Mouse (Mus musculus) cerebellum, adult (tissue): ENCODE data around the gene Gm11032.
"Not testable (repeated sequence)": the region's sequence is repeated elsewhere in the genome, so short reads cannot be mapped to it uniquely, and the experiment has no call there.

ENCODE experiments used
- ATAC-seq: cut with Nextera tagmentation; 2 replicates; pipeline ENCODE4 v1.9.2; 2017; ENCODE audit warnings: mild to moderate bottlenecking, moderate library complexity, mixed read lengths; ENCODE audit not compliant: insufficient number of reproducible peaks, low FRiP score, low TSS enrichment

The Gm11032 gene

DNA sequence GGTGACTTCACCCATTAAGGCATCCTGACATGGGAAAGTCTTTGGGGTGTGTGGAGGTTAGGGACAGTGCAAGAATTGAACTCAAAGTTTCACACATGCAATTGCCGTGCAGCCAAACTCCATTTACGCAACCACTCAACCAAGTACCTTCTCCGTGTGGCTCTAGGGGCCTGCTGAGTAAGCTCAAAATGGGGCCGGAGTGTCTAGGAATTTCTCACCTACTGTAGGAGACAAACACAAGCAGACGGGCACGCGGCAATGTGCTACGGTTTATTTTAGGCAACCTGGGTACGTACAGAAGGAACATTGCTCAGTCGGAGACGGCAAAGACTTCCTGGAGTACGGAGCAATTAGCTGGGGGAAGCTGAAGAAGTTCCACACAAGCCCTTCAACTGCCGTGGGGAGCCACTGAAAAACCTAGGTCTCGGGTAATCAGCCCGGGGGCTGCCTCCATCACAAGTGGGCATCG, at the start of gene Gm11032:
Gene Gm11032, plus strand, starts transcription at position 51 of the 469 bp plus-strand sequence.
- no peak for ATAC-seq

DNA sequence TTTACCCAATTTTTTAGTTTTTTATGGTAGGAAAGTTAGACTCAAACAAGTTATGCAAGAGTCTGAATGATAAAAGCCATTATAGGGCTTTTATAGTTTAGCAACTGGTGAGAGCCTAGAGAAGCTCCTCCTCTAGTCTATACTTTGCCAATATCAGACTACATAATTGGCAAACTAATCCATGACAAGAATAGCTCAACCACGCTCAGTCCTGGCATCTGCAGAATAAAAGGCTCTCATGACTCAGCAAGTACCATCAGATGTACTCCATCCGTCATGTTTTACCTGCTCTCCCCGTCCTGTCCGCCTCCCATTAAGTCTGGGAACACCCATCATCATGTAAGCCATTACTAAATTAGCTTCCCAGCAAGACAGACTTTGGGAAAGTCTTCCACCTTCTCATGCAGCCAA, 48.4 kb upstream of the Gm11032 start:
- no peak for ATAC-seq

GRCm38 (mm10) chr11:4576090-4576732, 43.7 kb upstream of the Gm11032 start:
- not testable (repeated sequence) for ATAC-seq

DNA sequence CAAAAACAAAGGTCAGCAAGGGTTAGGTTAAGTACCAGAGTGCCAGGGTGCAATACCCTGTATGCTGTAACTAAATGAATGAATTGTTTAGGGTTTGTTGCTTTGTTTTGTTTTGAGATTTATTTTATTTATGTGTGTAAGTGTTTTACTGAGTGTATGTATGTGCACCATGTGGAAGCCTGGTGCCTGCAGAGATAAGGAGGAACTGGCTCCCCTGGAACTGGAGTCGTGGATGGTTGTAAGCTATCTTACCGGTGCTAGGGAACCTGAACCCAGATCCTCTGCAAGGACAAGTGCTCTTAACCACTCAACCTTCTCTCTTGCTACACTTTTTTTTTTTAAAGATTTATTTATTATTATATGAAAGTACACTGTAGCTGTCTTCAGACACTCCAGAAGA, 42.8 kb upstream of the Gm11032 start:
- no peak for ATAC-seq

- no peak for ATAC-seq
These were observed 41.2 kb upstream of the Gm11032 start for GRCm38 (mm10) chr11:4578682-4579081.

GRCm38 (mm10) chr11:4591811-4592210, 28.1 kb upstream of the Gm11032 start:
- ATAC-seq = no peak

- ATAC-seq = no peak
These were observed 26.4 kb upstream of the Gm11032 start for GRCm38 (mm10) chr11:4593491-4593848.

GRCm38 (mm10) chr11:4593849-4594607, 25.8 kb upstream of the Gm11032 start:
- peak; percentile 81 for ATAC-seq

- peak; percentile 84 for ATAC-seq
These were observed 25.0 kb upstream of the Gm11032 start, which contains the start of gene Mtmr3 for GRCm38 (mm10) chr11:4594608-4595500. Mtmr3 (minus strand) TSS chr11:4594863.

GRCm38 (mm10) chr11:4598411-4598810, 21.5 kb upstream of the Gm11032 start:
- no peak for ATAC-seq

DNA sequence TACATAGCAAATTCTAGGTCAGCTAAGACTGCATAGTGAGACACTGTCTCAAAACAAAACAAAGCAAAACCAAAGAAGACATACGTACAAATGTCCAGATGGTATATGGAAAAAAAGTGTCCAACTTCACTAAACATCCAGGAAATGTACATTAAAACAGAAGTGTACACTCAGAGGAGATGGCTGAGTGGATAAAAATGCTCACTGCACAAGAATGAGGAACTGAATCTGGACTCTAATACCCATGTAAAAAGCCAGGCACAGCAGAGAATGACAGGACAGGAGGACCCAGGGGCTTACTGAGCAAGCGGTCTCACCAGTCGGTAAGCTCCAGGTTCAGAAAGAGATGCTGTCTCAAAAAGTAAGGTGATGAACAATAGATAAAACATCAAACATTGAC, 20.0 kb upstream of the Gm11032 start:
- ATAC-seq = no peak

- no peak for ATAC-seq
These were observed 18.0 kb upstream of the Gm11032 start for GRCm38 (mm10) chr11:4601890-4602289.

DNA sequence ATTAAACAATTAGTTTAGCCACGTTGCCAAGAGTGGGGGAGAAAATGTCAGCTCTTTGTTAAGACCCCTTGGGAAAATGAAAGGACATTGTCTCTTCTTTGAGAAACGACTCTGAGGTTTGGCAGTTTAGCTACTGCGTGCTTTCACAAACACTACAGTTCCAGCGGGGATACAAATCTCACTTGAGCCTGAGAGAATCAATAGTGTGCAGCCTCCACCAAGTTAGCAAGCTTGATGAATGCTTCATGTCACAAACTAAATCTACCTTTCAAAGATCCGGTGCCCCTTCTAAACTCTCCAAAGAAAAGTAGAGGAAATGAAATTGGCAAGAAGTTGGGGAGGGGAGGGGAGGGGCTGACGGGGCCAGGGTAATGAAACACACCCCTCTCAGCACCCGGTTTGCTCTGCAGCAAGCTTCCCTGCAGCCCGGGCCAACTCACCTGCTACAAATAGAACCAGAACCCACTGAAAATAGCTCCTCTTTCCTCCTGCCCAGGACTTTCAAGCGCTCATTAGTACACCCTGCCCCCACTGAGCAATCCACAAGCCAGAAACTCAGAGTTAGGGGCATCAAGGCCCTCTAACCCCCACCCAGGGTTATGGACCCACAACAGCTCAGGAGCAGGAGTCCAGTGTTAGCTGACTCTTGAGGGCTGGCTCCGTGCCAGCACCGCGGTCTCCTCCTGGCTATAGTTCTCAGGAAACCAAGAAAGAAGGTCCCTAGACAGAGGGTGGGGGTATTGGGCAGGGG, 17.0 kb upstream of the Gm11032 start:
- ATAC-seq = no peak

GRCm38 (mm10) chr11:4604441-4604840, 15.4 kb upstream of the Gm11032 start:
- ATAC-seq = no peak

DNA sequence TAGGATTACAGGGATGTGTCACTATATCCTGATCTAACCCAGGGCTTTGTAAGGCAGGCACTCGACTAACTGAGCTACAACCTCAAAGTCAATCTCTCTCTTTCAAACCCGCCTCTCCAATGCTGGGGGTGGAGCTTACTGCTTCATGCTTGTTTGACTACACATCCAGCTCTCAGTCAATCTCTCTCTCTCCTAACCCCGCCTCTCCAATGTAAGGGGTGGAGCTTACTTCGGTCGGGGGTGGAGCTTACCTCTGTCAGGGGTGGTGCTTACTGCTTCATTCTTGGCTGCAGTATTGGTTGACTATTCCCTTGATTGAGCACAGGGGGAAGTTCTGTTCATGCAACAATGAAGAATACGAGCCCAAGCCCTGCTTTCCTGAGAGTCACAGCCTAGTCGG, 14.5 kb upstream of the Gm11032 start:
- ATAC-seq = no peak

DNA sequence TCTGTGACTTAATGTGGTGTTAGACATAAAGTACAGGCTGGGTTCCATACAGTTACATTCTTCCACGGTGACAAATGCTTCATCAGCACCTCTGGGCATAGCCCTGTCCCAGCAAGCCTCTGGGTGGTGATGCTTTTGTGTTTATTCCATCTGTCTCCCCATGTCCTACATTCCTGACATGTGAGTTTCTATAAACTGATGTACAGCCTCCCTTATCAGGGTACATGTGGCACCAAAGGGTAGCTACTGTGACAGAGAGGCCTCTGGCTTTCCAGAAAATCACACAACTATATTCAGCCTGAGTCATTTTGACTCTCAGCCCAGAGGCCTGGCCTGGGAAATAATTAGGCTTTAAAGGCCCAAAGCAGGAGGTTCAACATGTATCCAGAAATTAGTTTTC, 13.3 kb upstream of the Gm11032 start:
- ATAC-seq = no peak

- ATAC-seq = no peak
These were observed 8.0 kb upstream of the Gm11032 start for GRCm38 (mm10) chr11:4611904-4612303.

GRCm38 (mm10) chr11:4620501-4621108, 738 bp downstream of the Gm11032 start:
- no peak for ATAC-seq

- no peak for ATAC-seq
These were observed 2.0 kb downstream of the Gm11032 start for GRCm38 (mm10) chr11:4621866-4622265.
